9 mouse cellular contexts compared by ENCODE assay signal in the genomic region with DNA sequence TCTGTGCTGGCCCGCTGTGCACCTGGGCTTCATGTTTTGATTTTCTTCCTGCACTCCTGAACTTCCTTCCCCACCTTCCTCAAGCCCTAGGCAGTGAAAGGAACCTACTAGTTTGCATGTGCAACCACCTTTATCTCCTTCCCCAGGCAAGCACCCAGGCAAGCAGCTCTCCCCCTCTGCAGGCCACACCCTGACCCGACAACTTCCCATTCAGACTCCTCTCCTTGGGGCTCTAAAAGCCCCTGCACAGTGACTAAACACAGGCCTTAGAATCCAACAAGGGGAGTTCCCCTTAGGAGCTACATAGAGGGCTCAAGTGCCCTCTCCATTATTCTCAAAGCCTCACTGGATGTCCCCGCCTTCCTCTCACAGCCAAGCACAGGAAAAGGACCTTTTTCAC. TPM values are rescaled to one million over a fixed set of nuclear protein-coding genes. Genes with fewer than 3 reads are reported as not detected.
DNase-seq lines count a peak whose midpoint lies in the region; ATAC-seq and TF ChIP-seq lines count a peak whose summit lies in the region.
"Had no signal": no experiment of that assay in that cellular context is flagged by ENCODE, and none has a peak within 500 bp of the region (broad histone marks: within the 10 kb centered on the region; RNA-seq: fewer than 3 reads in every experiment).

No protein-coding gene starts in this region.

- intact Hi-C loops in left cerebral cortex, adult 2 months (cut with DNase I), result no loop called here

- H3K9ac ChIP-seq in stomach, embryonic 15.5 days, result no peak overlapping the region
- H3K9ac ChIP-seq: limb, embryonic 15.5 days had no signal

- H3K36me3 ChIP-seq in stomach, embryonic 15.5 days, result no peaks in the 10 kb centered on the region
- H3K36me3 ChIP-seq: limb, embryonic 15.5 days had no signal

- H3K4me1 ChIP-seq in stomach, embryonic 15.5 days, result peaks cover 44% of the 10 kb centered on the region

- peak overlapping the region; percentile 23; the same call in 1 of the 2 replicates for H3K4me3 ChIP-seq in left cerebral cortex, adult 2 months
- 0 out of 2 replicates have a peak overlapping the region, but pooled peaks have one; percentile 2 for H3K4me3 ChIP-seq in stomach, embryonic 15.5 days (replicated peaks)

- TF ChIP-seq CTCF in left cerebral cortex, adult 2 months (IDR thresholded peaks at IDR 0.05), result no peak

- whole genome bisulfite sequencing in stomach, embryonic 15.5 days, result 61% methylated on average over 3 of the region's 3 CpGs

- peak overlapping the region; percentile 25; the same call in 1 of the 2 replicates for H3K4me2 ChIP-seq in stomach, embryonic 15.5 days

- no peak for DNase-seq in left cerebral cortex, adult 2 months (ENCODE audit: extremely low spot score in 1 of 2, low spot score in 2 of 2)
- no peak for DNase-seq in left cerebral cortex, adult 18-20 months (ENCODE audit: low spot score in 2 of 2)
- peak; percentile 6 for DNase-seq in lung, postnatal 14 days
- DNase-seq in layer of hippocampus, adult 11-12 months (ENCODE audit: low spot score), result no peak
- no peak for DNase-seq in adipocyte (ENCODE audit: low spot score)
- DNase-seq in retina, embryonic 14.5 days (ENCODE audit: low spot score), result no peak

- H3K27me3 ChIP-seq in stomach, embryonic 15.5 days (replicated peaks), result no peaks in the 10 kb centered on the region
- H3K27me3 ChIP-seq: limb, embryonic 15.5 days had no signal

- ATAC-seq in hematopoietic stem cell, adult 5-6 weeks (replicated peaks in 1 of 2; ENCODE audit: insufficient read depth in 1 of 2, low FRiP score in 2 of 2, low TSS enrichment in 1 of 2, low read depth in 1 of 2, poor library complexity in 2 of 2, severe bottlenecking in 2 of 2), result peak; percentile 54 to 57
- ATAC-seq in stomach, embryonic 15.5 days (ENCODE audit: insufficient read depth, low FRiP score, low read depth), result peak; percentile 30; the same call in 1 of the 2 replicates

- 0 out of 2 replicates have a peak overlapping the region, but pooled peaks have one; percentile 21 for H3K27ac ChIP-seq in left cerebral cortex, adult 2 months
- peak overlapping the region; percentile 26 for H3K27ac ChIP-seq in stomach, embryonic 15.5 days
- H3K27ac ChIP-seq: limb, embryonic 15.5 days had no signal

- H3K9me3 ChIP-seq in stomach, embryonic 15.5 days, result no peaks in the 10 kb centered on the region
- H3K9me3 ChIP-seq: limb, embryonic 15.5 days had no signal

RNA-seq across cellular contexts. Expression of gene Gga2, which starts 2.8 kb away (rescaled TPM):
- 10 to 100 TPM; 31.2 to 34.6 TPM for total RNA-seq in left cerebral cortex, adult 2 months (2021)
- 10 to 100 TPM; 30.5 to 32.5 TPM for total RNA-seq in left cerebral cortex, adult 18-20 months (2021)
- 11.3 and 14.0 TPM in 2 replicates for total RNA-seq in hematopoietic stem cell, adult 5-6 weeks (2017)
- polyA plus RNA-seq in stomach, embryonic 15.5 days (2015; fragmentation: Nextera tagmentation; extraction: Ambion mirVana), result 87.9 and 107 TPM in 2 replicates

RNA-seq across cellular contexts. Expression of gene Cog7, which starts 36.7 kb away (rescaled TPM):
- 10 to 100 TPM; 45.5 to 45.8 TPM for total RNA-seq in left cerebral cortex, adult 2 months (2021)
- total RNA-seq in left cerebral cortex, adult 18-20 months (2021), result 10 to 100 TPM; 44.3 to 46.2 TPM
- total RNA-seq in hematopoietic stem cell, adult 5-6 weeks (2017), result 12.8 and 14.7 TPM in 2 replicates
- 21.2 and 25.0 TPM in 2 replicates for polyA plus RNA-seq in stomach, embryonic 15.5 days (2015; fragmentation: Nextera tagmentation; extraction: Ambion mirVana)

RNA-seq across cellular contexts. Expression of gene Ubfd1, which starts 48.7 kb away (rescaled TPM):
- total RNA-seq in left cerebral cortex, adult 2 months (2021), result 10 to 100 TPM; 59.2 to 60.4 TPM
- total RNA-seq in left cerebral cortex, adult 18-20 months (2021), result 10 to 100 TPM; 56.5 to 66.8 TPM
- total RNA-seq in hematopoietic stem cell, adult 5-6 weeks (2017), result 33.9 and 39.3 TPM in 2 replicates
- polyA plus RNA-seq in stomach, embryonic 15.5 days (2015; fragmentation: Nextera tagmentation; extraction: Ambion mirVana), result 60.2 and 63.2 TPM in 2 replicates

RNA-seq across cellular contexts. Expression of gene Ears2, which starts 48.8 kb away (rescaled TPM):
- total RNA-seq in left cerebral cortex, adult 2 months (2021), result 1 to 10 TPM; 7.5 to 8.2 TPM
- total RNA-seq in left cerebral cortex, adult 18-20 months (2021), result 1 to 10 TPM; 8.2 to 9.3 TPM
- total RNA-seq in hematopoietic stem cell, adult 5-6 weeks (2017), result 5.7 and 7.1 TPM in 2 replicates
- 17.5 and 18.4 TPM in 2 replicates for polyA plus RNA-seq in stomach, embryonic 15.5 days (2015; fragmentation: Nextera tagmentation; extraction: Ambion mirVana)
